Mouse (Mus musculus): ENCODE data around the gene Rab14.

- TF ChIP-seq CTCF (IDR thresholded peaks at IDR 0.05): no peak
- TF ChIP-seq EP300 (IDR thresholded peaks at IDR 0.05): no peak
These were observed 42.6 kb downstream of the Rab14 start for GRCm38 (mm10) chr2:35158358-35158757.

All from lung, postnatal 0 days (tissue).